Mouse (Mus musculus) lung, adult 2 months (tissue): ENCODE results near the gene Myl6b.

Experiments
- CTCF ChIP-seq: fragments of 200-500 bp; IDR thresholded peaks from 2 replicates; pipeline ENCODE4 v1.5.1; 2011; ENCODE audit warnings: mild to moderate bottlenecking, low read length, control low read depth; ENCODE audit not compliant: insufficient read depth
- POLR2A ChIP-seq: fragments of 200-500 bp; IDR thresholded peaks from 2 replicates; pipeline ENCODE4 v1.6.1; 2011; ENCODE audit warnings: low read depth, mild to moderate bottlenecking, control low read depth, low read length, borderline replicate concordance; ENCODE audit errors: extremely low read depth

GRCm38 (mm10) chr10:128451014-128451413 lies 47.5 kb downstream of the Myl6b start:
- TF ChIP-seq CTCF (no peak), POLR2A (no peak)
